Mouse (Mus musculus): ENCODE data around the gene Clcnkb. TPM values are rescaled to one million over a fixed set of nuclear protein-coding genes. Genes with fewer than 3 reads are reported as not detected.

Gene Clcnkb
- polyA plus RNA-seq, 1 experiment from 2014 or later = not detected

GRCm38 (mm10) chr4:141427921-141428320 lies 12.1 kb upstream of the Clcnkb start:
- H3K9ac ChIP-seq (replicated peaks; ENCODE audit: low read depth, low read length) = no peak overlapping the region
- H3K4me3 ChIP-seq (ENCODE audit: low read depth, low read length) = no peak overlapping the region
- 0 out of 2 replicates have a peak, but pooled peaks cover 2% of the 10 kb centered on the region for H3K4me1 ChIP-seq (ENCODE audit: control insufficient read depth, insufficient read depth, low read length)
- H3K36me3 ChIP-seq (ENCODE audit: control insufficient read depth, insufficient read depth, low read length) = no peaks in the 10 kb centered on the region
- H3K27me3 ChIP-seq (ENCODE audit: control insufficient read depth, insufficient read depth, low read length) = no peaks in the 10 kb centered on the region
- no peaks in the 10 kb centered on the region for H3K9me3 ChIP-seq (ENCODE audit: control insufficient read depth, low read length)
- WGBS = 88% methylated on average over 13 of the region's 13 CpGs
- ATAC-seq (ENCODE audit: low read depth) = no peak
- no peak overlapping the region for H3K4me2 ChIP-seq (ENCODE audit: low read depth, low read length)
- H3K27ac ChIP-seq (ENCODE audit: low read depth, low read length) = no peak overlapping the region

- Histone ChIP-seq H3K27me3 (ENCODE audit: control insufficient read depth, insufficient read depth, low read length) (no peaks in the 10 kb centered on the region), H3K9me3 (ENCODE audit: control insufficient read depth, low read length) (no peaks in the 10 kb centered on the region), H3K36me3 (ENCODE audit: control insufficient read depth, insufficient read depth, low read length) (no peaks in the 10 kb centered on the region), H3K27ac (ENCODE audit: low read depth, low read length) (no peak overlapping the region), H3K4me1 (ENCODE audit: control insufficient read depth, insufficient read depth, low read length) (0 out of 2 replicates have a peak, but pooled peaks cover 2% of the 10 kb centered on the region), H3K4me3 (ENCODE audit: low read depth, low read length) (no peak overlapping the region), H3K9ac (replicated peaks; ENCODE audit: low read depth, low read length) (no peak overlapping the region), H3K4me2 (ENCODE audit: low read depth, low read length) (no peak overlapping the region)
- WGBS = 81% methylated on average over 10 of the region's 10 CpGs
- ATAC-seq (ENCODE audit: low read depth) = no peak
These were observed 11.3 kb upstream of the Clcnkb start for GRCm38 (mm10) chr4:141426796-141427745.

- Histone ChIP-seq H3K36me3 (ENCODE audit: control insufficient read depth, insufficient read depth, low read length) (no peaks in the 10 kb centered on the region), H3K4me1 (ENCODE audit: control insufficient read depth, insufficient read depth, low read length) (0 out of 2 replicates have a peak, but pooled peaks cover 2% of the 10 kb centered on the region), H3K27me3 (ENCODE audit: control insufficient read depth, insufficient read depth, low read length) (no peaks in the 10 kb centered on the region), H3K9ac (replicated peaks; ENCODE audit: low read depth, low read length) (peak overlapping the region; percentile 63), H3K4me2 (ENCODE audit: low read depth, low read length) (peak overlapping the region; percentile 82), H3K4me3 (ENCODE audit: low read depth, low read length) (peak overlapping the region; percentile 42), H3K27ac (ENCODE audit: low read depth, low read length) (no peak overlapping the region), H3K9me3 (ENCODE audit: control insufficient read depth, low read length) (no peaks in the 10 kb centered on the region)
- WGBS = 3% methylated on average over 36 of the region's 36 CpGs
- ATAC-seq (ENCODE audit: low read depth) = peak; percentile 92
These were observed 10.0 kb upstream of the Clcnkb start for GRCm38 (mm10) chr4:141425484-141426479.

- Histone ChIP-seq H3K4me2 (ENCODE audit: low read depth, low read length) (no peak overlapping the region), H3K27ac (ENCODE audit: low read depth, low read length) (no peak overlapping the region), H3K36me3 (ENCODE audit: control insufficient read depth, insufficient read depth, low read length) (no peaks in the 10 kb centered on the region), H3K4me3 (ENCODE audit: low read depth, low read length) (no peak overlapping the region), H3K4me1 (ENCODE audit: control insufficient read depth, insufficient read depth, low read length) (0 out of 2 replicates have a peak, but pooled peaks cover 2% of the 10 kb centered on the region), H3K9me3 (ENCODE audit: control insufficient read depth, low read length) (no peaks in the 10 kb centered on the region), H3K27me3 (ENCODE audit: control insufficient read depth, insufficient read depth, low read length) (no peaks in the 10 kb centered on the region), H3K9ac (replicated peaks; ENCODE audit: low read depth, low read length) (no peak overlapping the region)
- WGBS = 89% methylated on average over 13 of the region's 13 CpGs
- ATAC-seq (ENCODE audit: low read depth) = no peak
These were observed 8.0 kb upstream of the Clcnkb start for GRCm38 (mm10) chr4:141423691-141424431.

- WGBS = 80% methylated on average over 5 of the region's 5 CpGs
- H3K4me3 ChIP-seq (ENCODE audit: low read depth, low read length) = no peak overlapping the region
- H3K9me3 ChIP-seq (ENCODE audit: control insufficient read depth, low read length) = no peaks in the 10 kb centered on the region
- H3K27me3 ChIP-seq (ENCODE audit: control insufficient read depth, insufficient read depth, low read length) = no peaks in the 10 kb centered on the region
- no peak overlapping the region for H3K27ac ChIP-seq (ENCODE audit: low read depth, low read length)
- H3K9ac ChIP-seq (replicated peaks; ENCODE audit: low read depth, low read length) = no peak overlapping the region
- H3K4me1 ChIP-seq (ENCODE audit: control insufficient read depth, insufficient read depth, low read length) = 0 out of 2 replicates have a peak, but pooled peaks cover 2% of the 10 kb centered on the region
- no peaks in the 10 kb centered on the region for H3K36me3 ChIP-seq (ENCODE audit: control insufficient read depth, insufficient read depth, low read length)
- ATAC-seq (ENCODE audit: low read depth) = no peak
- H3K4me2 ChIP-seq (ENCODE audit: low read depth, low read length) = no peak overlapping the region
These were observed 7.5 kb upstream of the Clcnkb start for GRCm38 (mm10) chr4:141423288-141423687.

GRCm38 (mm10) chr4:141422841-141423240 lies 7.0 kb upstream of the Clcnkb start:
- Histone ChIP-seq H3K4me2 (ENCODE audit: low read depth, low read length) (no peak overlapping the region), H3K4me1 (ENCODE audit: control insufficient read depth, insufficient read depth, low read length) (0 out of 2 replicates have a peak, but pooled peaks cover 2% of the 10 kb centered on the region), H3K4me3 (ENCODE audit: low read depth, low read length) (no peak overlapping the region), H3K36me3 (ENCODE audit: control insufficient read depth, insufficient read depth, low read length) (no peaks in the 10 kb centered on the region), H3K27me3 (ENCODE audit: control insufficient read depth, insufficient read depth, low read length) (no peaks in the 10 kb centered on the region), H3K9me3 (ENCODE audit: control insufficient read depth, low read length) (no peaks in the 10 kb centered on the region), H3K27ac (ENCODE audit: low read depth, low read length) (no peak overlapping the region), H3K9ac (replicated peaks; ENCODE audit: low read depth, low read length) (no peak overlapping the region)
- no peak for ATAC-seq (ENCODE audit: low read depth)
- 92% methylated on average over 5 of the region's 5 CpGs for WGBS

GRCm38 (mm10) chr4:141421423-141421822 lies 5.6 kb upstream of the Clcnkb start:
- H3K36me3 ChIP-seq (ENCODE audit: control insufficient read depth, insufficient read depth, low read length) = no peaks in the 10 kb centered on the region
- WGBS = 49% methylated on average over 14 of the region's 14 CpGs
- no peaks in the 10 kb centered on the region for H3K27me3 ChIP-seq (ENCODE audit: control insufficient read depth, insufficient read depth, low read length)
- H3K4me2 ChIP-seq (ENCODE audit: low read depth, low read length) = no peak overlapping the region
- no peaks in the 10 kb centered on the region for H3K9me3 ChIP-seq (ENCODE audit: control insufficient read depth, low read length)
- 0 out of 2 replicates have a peak, but pooled peaks cover 2% of the 10 kb centered on the region for H3K4me1 ChIP-seq (ENCODE audit: control insufficient read depth, insufficient read depth, low read length)
- H3K4me3 ChIP-seq (ENCODE audit: low read depth, low read length) = no peak overlapping the region
- no peak overlapping the region for H3K27ac ChIP-seq (ENCODE audit: low read depth, low read length)
- ATAC-seq (ENCODE audit: low read depth) = no peak
- no peak overlapping the region for H3K9ac ChIP-seq (replicated peaks; ENCODE audit: low read depth, low read length)

- 58% methylated on average over 9 of the region's 9 CpGs for WGBS
- Histone ChIP-seq H3K27me3 (ENCODE audit: control insufficient read depth, insufficient read depth, low read length) (no peaks in the 10 kb centered on the region), H3K4me3 (ENCODE audit: low read depth, low read length) (no peak overlapping the region), H3K9me3 (ENCODE audit: control insufficient read depth, low read length) (no peaks in the 10 kb centered on the region), H3K36me3 (ENCODE audit: control insufficient read depth, insufficient read depth, low read length) (no peaks in the 10 kb centered on the region), H3K4me2 (ENCODE audit: low read depth, low read length) (no peak overlapping the region), H3K4me1 (ENCODE audit: control insufficient read depth, insufficient read depth, low read length) (0 out of 2 replicates have a peak, but pooled peaks cover 2% of the 10 kb centered on the region), H3K27ac (ENCODE audit: low read depth, low read length) (no peak overlapping the region), H3K9ac (replicated peaks; ENCODE audit: low read depth, low read length) (no peak overlapping the region)
- ATAC-seq (ENCODE audit: low read depth) = no peak
These were observed 5.1 kb upstream of the Clcnkb start for GRCm38 (mm10) chr4:141420886-141421285.

All from neural tube, embryonic 14.5 days (tissue).